Mouse (Mus musculus): ENCODE measurements around the gene Mgat3. TPM values are rescaled to one million over a fixed set of nuclear protein-coding genes. Genes with fewer than 3 reads are reported as not detected.

Gene Mgat3
- polyA plus RNA-seq, 1 experiment from 2014 or later, result 6.1 TPM

DNA sequence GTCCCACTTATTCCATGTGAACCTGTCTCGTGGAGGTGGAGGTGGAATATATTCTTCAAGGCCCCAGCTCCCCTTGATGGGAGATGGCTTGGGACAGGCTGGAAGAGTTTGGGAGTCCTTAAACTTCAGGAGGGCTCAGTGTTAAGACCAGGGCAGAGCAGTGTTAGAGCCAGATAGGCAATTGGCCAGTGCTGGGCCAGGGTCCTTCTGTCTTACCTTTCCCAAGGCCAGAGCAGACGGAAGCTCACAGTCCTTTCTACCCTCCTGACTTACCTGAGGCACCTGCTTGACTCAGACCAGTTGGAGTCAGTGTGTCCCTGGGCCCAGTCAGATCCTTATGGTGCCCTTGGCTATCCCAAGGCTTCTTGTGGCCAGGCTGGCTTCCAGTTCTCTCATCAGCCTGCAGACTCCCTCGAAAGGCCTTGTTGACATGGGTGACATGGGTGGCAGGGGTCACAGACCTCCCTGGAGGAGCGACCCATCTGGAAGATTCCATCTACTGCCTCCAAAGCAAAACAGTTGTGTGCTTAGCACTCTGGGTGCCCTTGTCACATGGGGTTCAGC, 11.0 kb upstream of the Mgat3 start:
- H3K9me3 ChIP-seq (ENCODE audit: control insufficient read depth, low read length), result no peaks in the 10 kb centered on the region
- no peak overlapping the region for H3K4me3 ChIP-seq (ENCODE audit: low read length)
- H3K27me3 ChIP-seq (ENCODE audit: control insufficient read depth, insufficient read depth, low read length), result no peaks in the 10 kb centered on the region
- no peak overlapping the region for H3K4me2 ChIP-seq (replicated peaks; ENCODE audit: low read depth, low read length)
- no peak for ATAC-seq (ENCODE audit: low FRiP score, low TSS enrichment)
- H3K27ac ChIP-seq (ENCODE audit: low read depth, low read length), result no peak overlapping the region
- whole genome bisulfite sequencing, result 71% methylated on average over 4 of the region's 4 CpGs
- H3K4me1 ChIP-seq (ENCODE audit: control insufficient read depth, insufficient read depth, low read length), result peaks cover 26% of the 10 kb centered on the region
- peaks cover 41% of the 10 kb centered on the region for H3K36me3 ChIP-seq (ENCODE audit: control insufficient read depth, insufficient read depth, low read length)
- H3K9ac ChIP-seq (ENCODE audit: low read depth, low read length), result no peak overlapping the region

GRCm38 (mm10) chr15:80163274-80163673, 10.2 kb upstream of the Mgat3 start:
- no peak for ATAC-seq (ENCODE audit: low FRiP score, low TSS enrichment)
- H3K4me1 ChIP-seq (ENCODE audit: control insufficient read depth, insufficient read depth, low read length), result peaks cover 21% of the 10 kb centered on the region
- H3K27ac ChIP-seq (ENCODE audit: low read depth, low read length), result no peak overlapping the region
- peaks cover 33% of the 10 kb centered on the region for H3K36me3 ChIP-seq (ENCODE audit: control insufficient read depth, insufficient read depth, low read length)
- H3K4me3 ChIP-seq (ENCODE audit: low read length), result no peak overlapping the region
- no peak overlapping the region for H3K4me2 ChIP-seq (replicated peaks; ENCODE audit: low read depth, low read length)
- H3K27me3 ChIP-seq (ENCODE audit: control insufficient read depth, insufficient read depth, low read length), result no peaks in the 10 kb centered on the region
- H3K9ac ChIP-seq (ENCODE audit: low read depth, low read length), result no peak overlapping the region
- WGBS, result 84% methylated on average over 11 of the region's 11 CpGs
- H3K9me3 ChIP-seq (ENCODE audit: control insufficient read depth, low read length), result no peaks in the 10 kb centered on the region

GRCm38 (mm10) chr15:80163716-80164115, 9.8 kb upstream of the Mgat3 start:
- peaks cover 17% of the 10 kb centered on the region for H3K4me1 ChIP-seq (ENCODE audit: control insufficient read depth, insufficient read depth, low read length)
- H3K9ac ChIP-seq (ENCODE audit: low read depth, low read length), result no peak overlapping the region
- H3K27ac ChIP-seq (ENCODE audit: low read depth, low read length), result no peak overlapping the region
- no peaks in the 10 kb centered on the region for H3K9me3 ChIP-seq (ENCODE audit: control insufficient read depth, low read length)
- WGBS, result 90% methylated on average over 4 of the region's 4 CpGs
- no peak for ATAC-seq (ENCODE audit: low FRiP score, low TSS enrichment)
- no peak overlapping the region for H3K4me2 ChIP-seq (replicated peaks; ENCODE audit: low read depth, low read length)
- no peaks in the 10 kb centered on the region for H3K27me3 ChIP-seq (ENCODE audit: control insufficient read depth, insufficient read depth, low read length)
- H3K36me3 ChIP-seq (ENCODE audit: control insufficient read depth, insufficient read depth, low read length), result peaks cover 30% of the 10 kb centered on the region
- H3K4me3 ChIP-seq (ENCODE audit: low read length), result no peak overlapping the region

DNA sequence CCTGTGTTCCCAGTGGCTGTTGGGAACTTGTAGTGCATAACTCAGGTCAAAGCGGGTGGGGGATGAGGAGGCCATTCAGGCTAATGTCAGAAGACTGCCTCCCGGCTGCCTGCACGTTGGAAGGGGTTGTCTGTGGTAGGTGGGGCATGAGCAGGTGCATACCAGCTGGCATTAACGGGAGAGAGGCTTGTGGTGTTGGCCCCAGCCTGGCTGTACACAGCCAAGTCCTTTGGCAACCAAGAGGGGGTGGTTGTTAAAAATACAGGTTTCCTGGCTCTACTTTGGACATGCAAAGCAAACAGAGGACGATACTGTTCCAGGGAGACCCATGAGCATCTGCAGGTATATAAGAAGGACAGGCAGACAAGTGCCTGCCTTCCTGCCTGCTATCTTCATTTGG, 8.1 kb upstream of the Mgat3 start:
- Histone ChIP-seq H3K27ac (ENCODE audit: low read depth, low read length) (no peak overlapping the region), H3K4me3 (ENCODE audit: low read length) (no peak overlapping the region), H3K9ac (ENCODE audit: low read depth, low read length) (no peak overlapping the region), H3K27me3 (ENCODE audit: control insufficient read depth, insufficient read depth, low read length) (no peaks in the 10 kb centered on the region), H3K4me2 (replicated peaks; ENCODE audit: low read depth, low read length) (no peak overlapping the region), H3K9me3 (ENCODE audit: control insufficient read depth, low read length) (no peaks in the 10 kb centered on the region), H3K4me1 (ENCODE audit: control insufficient read depth, insufficient read depth, low read length) (peaks cover 1% of the 10 kb centered on the region; the same call in 1 of the 2 replicates), H3K36me3 (ENCODE audit: control insufficient read depth, insufficient read depth, low read length) (peaks cover 21% of the 10 kb centered on the region)
- 48% methylated on average over 5 of the region's 5 CpGs for WGBS
- ATAC-seq (ENCODE audit: low FRiP score, low TSS enrichment), result no peak

GRCm38 (mm10) chr15:80169484-80169883, 4.0 kb upstream of the Mgat3 start:
- no peak for ATAC-seq (ENCODE audit: low FRiP score, low TSS enrichment)
- H3K27me3 ChIP-seq (ENCODE audit: control insufficient read depth, insufficient read depth, low read length), result no peaks in the 10 kb centered on the region
- no peaks in the 10 kb centered on the region for H3K36me3 ChIP-seq (ENCODE audit: control insufficient read depth, insufficient read depth, low read length)
- H3K4me3 ChIP-seq (ENCODE audit: low read length), result no peak overlapping the region
- no peak overlapping the region for H3K27ac ChIP-seq (ENCODE audit: low read depth, low read length)
- H3K9ac ChIP-seq (ENCODE audit: low read depth, low read length), result no peak overlapping the region
- H3K9me3 ChIP-seq (ENCODE audit: control insufficient read depth, low read length), result no peaks in the 10 kb centered on the region
- WGBS, result 100% methylated on average over 1 of the region's 1 CpGs
- H3K4me1 ChIP-seq (ENCODE audit: control insufficient read depth, insufficient read depth, low read length), result peaks cover 16% of the 10 kb centered on the region
- H3K4me2 ChIP-seq (replicated peaks; ENCODE audit: low read depth, low read length), result no peak overlapping the region

DNA sequence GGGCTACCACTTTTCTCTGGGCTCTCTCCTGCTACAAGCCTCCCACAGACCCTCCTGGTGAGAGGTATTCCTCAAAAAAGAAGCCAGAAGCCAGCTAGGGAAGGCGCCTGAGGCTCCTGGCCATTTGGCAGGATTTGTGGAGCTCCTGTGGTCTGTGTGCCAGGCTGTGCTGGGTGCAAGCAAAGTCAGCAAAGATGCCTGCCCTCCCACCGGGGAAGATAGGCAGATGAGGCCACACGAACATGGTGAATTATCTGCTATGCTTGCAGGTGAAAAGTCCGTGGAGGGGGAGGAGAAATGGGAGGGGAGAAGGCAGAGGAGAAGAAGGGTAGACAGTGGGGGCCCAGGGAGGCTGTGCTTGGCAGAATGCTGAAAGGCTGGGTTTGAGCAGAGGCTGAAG, 3.2 kb upstream of the Mgat3 start:
- H3K9me3 ChIP-seq (ENCODE audit: control insufficient read depth, low read length), result no peaks in the 10 kb centered on the region
- 53% methylated on average over 4 of the region's 4 CpGs for WGBS
- H3K4me1 ChIP-seq (ENCODE audit: control insufficient read depth, insufficient read depth, low read length), result peaks cover 25% of the 10 kb centered on the region
- H3K36me3 ChIP-seq (ENCODE audit: control insufficient read depth, insufficient read depth, low read length), result no peaks in the 10 kb centered on the region
- H3K27me3 ChIP-seq (ENCODE audit: control insufficient read depth, insufficient read depth, low read length), result no peaks in the 10 kb centered on the region
- ATAC-seq (ENCODE audit: low FRiP score, low TSS enrichment), result no peak
- peak overlapping the region; percentile 18; the same call in 1 of the 2 replicates for H3K9ac ChIP-seq (ENCODE audit: low read depth, low read length)
- no peak overlapping the region for H3K27ac ChIP-seq (ENCODE audit: low read depth, low read length)
- no peak overlapping the region for H3K4me3 ChIP-seq (ENCODE audit: low read length)
- H3K4me2 ChIP-seq (replicated peaks; ENCODE audit: low read depth, low read length), result no peak overlapping the region

DNA sequence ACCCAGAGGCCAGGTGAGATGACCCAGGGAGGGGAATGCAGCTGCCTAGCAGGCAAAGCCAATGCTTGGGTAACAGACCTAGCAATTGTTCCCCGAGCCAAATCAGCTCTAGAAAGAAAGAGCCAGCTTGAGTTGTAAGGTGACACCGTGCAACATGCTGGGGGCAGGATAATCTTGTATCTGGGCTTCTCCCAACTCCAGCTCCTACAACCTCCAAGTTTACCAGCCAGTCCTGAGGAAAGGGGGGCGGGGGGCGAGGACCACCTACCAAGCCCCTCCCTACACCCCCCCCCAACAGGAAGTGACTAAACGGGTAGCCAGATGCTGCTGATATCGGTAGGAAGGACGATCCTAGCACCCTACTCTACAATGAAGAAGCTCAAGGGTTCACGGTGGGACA, 2.2 kb upstream of the Mgat3 start:
- no peak overlapping the region for H3K9ac ChIP-seq (ENCODE audit: low read depth, low read length)

DNA sequence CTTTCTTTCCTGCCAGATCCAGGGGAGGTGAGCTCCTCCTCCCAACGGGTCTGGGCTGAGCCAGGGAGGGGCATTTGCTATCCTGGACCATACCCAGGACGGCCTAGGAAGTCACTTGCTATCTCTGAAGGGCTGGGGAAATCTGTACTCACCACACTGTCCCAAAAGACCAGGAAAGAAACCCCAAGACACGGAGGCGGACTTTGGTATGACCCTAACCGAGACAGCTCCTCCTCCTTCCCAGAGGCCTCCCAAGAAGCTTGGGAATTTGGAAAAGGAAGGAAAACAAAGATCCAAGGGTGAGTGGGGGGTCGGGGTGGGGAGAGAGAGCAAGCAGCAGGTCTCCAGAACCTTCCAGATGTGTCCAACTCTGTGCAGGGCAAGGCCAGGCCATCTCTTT, 1.7 kb upstream of the Mgat3 start:
- Histone ChIP-seq H3K27ac (ENCODE audit: low read depth, low read length) (no peak overlapping the region; the same call in 1 of the 2 replicates), H3K4me2 (replicated peaks; ENCODE audit: low read depth, low read length) (peak overlapping the region; percentile 31), H3K27me3 (ENCODE audit: control insufficient read depth, insufficient read depth, low read length) (no peaks in the 10 kb centered on the region), H3K9ac (ENCODE audit: low read depth, low read length) (no peak overlapping the region), H3K4me1 (ENCODE audit: control insufficient read depth, insufficient read depth, low read length) (peaks cover 25% of the 10 kb centered on the region), H3K36me3 (ENCODE audit: control insufficient read depth, insufficient read depth, low read length) (no peaks in the 10 kb centered on the region), H3K4me3 (ENCODE audit: low read length) (no peak overlapping the region; the same call in 1 of the 2 replicates), H3K9me3 (ENCODE audit: control insufficient read depth, low read length) (no peaks in the 10 kb centered on the region)
- ATAC-seq (ENCODE audit: low FRiP score, low TSS enrichment), result no peak
- WGBS, result 21% methylated on average over 6 of the region's 6 CpGs

More for the DNA sequence above, 2.2 kb upstream of the Mgat3 start:
- Histone ChIP-seq H3K9me3 (ENCODE audit: control insufficient read depth, low read length) (no peaks in the 10 kb centered on the region), H3K36me3 (ENCODE audit: control insufficient read depth, insufficient read depth, low read length) (no peaks in the 10 kb centered on the region), H3K27me3 (ENCODE audit: control insufficient read depth, insufficient read depth, low read length) (no peaks in the 10 kb centered on the region), H3K27ac (ENCODE audit: low read depth, low read length) (no peak overlapping the region; the same call in 1 of the 2 replicates), H3K4me1 (ENCODE audit: control insufficient read depth, insufficient read depth, low read length) (peaks cover 25% of the 10 kb centered on the region), H3K4me2 (replicated peaks; ENCODE audit: low read depth, low read length) (peak overlapping the region; percentile 31), H3K4me3 (ENCODE audit: low read length) (no peak overlapping the region; the same call in 1 of the 2 replicates)
- ATAC-seq (ENCODE audit: low FRiP score, low TSS enrichment), result no peak
- 6% methylated on average over 8 of the region's 8 CpGs for WGBS

- Histone ChIP-seq H3K27ac (ENCODE audit: low read depth, low read length) (peak overlapping the region; percentile 81), H3K36me3 (ENCODE audit: control insufficient read depth, insufficient read depth, low read length) (no peaks in the 10 kb centered on the region), H3K4me3 (ENCODE audit: low read length) (peak overlapping the region; percentile 86), H3K4me2 (replicated peaks; ENCODE audit: low read depth, low read length) (peak overlapping the region; percentile 88), H3K4me1 (ENCODE audit: control insufficient read depth, insufficient read depth, low read length) (peaks cover 25% of the 10 kb centered on the region), H3K9me3 (ENCODE audit: control insufficient read depth, low read length) (no peaks in the 10 kb centered on the region), H3K27me3 (ENCODE audit: control insufficient read depth, insufficient read depth, low read length) (no peaks in the 10 kb centered on the region), H3K9ac (ENCODE audit: low read depth, low read length) (peak overlapping the region; percentile 84)
- ATAC-seq (ENCODE audit: low FRiP score, low TSS enrichment), result peak; percentile 36; the same call in 1 of the 2 replicates
- under 1% methylated on average over 25 of the region's 60 CpGs for WGBS
These were observed 468 bp downstream of the Mgat3 start for GRCm38 (mm10) chr15:80173781-80174597.
